Mouse (Mus musculus) layer of hippocampus, postnatal 25 days (tissue): ENCODE results near the gene 1700129C05Rik. TPM values are rescaled to one million over a fixed set of nuclear protein-coding genes. Genes with fewer than 3 reads are reported as not detected.
A peak's percentile ranks its signal among the peaks of the same experiment; 100 is the strongest.

Source experiments
- DNase-seq, 2 experiments: peaks; one replicate each; pipeline ENCODE4 v3.0.0; 2022; ENCODE audit warnings: mixed read lengths in 2 of 2, low spot score in 1 of 2; ENCODE audit errors: extremely low spot score in 1 of 2
- total RNA-seq, 2 experiments: library from RNA; stranded (reverse); gene quantifications; 2 replicates each; pipeline ENCODE4 v1.2.3; 2021

1700129C05Rik gene
- total RNA-seq = not detected

GRCm38 (mm10) chr14:59142793-59143192 is at the start of gene 1700129C05Rik:
TSS of gene 1700129C05Rik (minus strand) at chr14:59142893.
- no peak for DNase-seq

GRCm38 (mm10) chr14:59186121-59186520 is 43.4 kb upstream of the 1700129C05Rik start:
- no peak for DNase-seq

DNA sequence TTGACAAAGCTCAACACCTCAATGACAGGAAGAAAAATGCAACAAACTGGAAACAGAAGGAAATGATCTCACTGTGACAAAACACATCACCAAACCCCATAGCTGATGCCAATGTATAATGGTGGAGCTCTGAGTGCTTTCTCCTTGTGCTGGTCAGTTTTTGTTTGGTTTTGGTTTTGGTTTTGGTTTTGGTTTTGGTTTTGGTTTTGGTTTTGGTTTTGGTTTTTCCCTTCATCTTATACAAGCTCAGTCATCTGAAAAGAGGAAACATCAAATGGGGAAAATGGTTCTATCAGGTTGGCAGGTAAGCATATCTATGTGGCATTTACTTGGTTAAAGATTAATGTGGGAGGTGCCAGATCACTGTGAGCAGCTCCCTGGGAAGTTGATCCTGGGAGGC is 42.8 kb upstream of the 1700129C05Rik start:
- DNase-seq = no peak

DNA sequence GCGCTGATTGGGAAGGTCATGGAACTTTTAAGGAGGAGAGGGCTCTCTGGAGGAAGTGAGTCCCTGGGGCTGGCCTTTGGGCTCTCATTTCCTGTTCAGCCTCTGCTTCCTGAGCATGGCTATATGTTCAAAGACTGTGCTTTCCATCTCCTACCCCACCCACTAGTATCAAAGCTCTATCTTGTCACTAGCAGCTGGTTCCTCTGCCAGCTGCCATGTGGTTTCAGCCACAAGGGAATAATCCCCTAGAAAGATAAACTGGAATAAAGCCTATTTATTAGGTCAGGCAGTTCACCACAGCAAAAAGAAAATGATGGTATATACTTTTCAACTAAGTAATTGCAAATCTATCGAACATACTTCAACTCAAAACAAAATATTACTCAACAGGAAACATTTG is 40.0 kb upstream of the 1700129C05Rik start:
- DNase-seq = no peak

DNA sequence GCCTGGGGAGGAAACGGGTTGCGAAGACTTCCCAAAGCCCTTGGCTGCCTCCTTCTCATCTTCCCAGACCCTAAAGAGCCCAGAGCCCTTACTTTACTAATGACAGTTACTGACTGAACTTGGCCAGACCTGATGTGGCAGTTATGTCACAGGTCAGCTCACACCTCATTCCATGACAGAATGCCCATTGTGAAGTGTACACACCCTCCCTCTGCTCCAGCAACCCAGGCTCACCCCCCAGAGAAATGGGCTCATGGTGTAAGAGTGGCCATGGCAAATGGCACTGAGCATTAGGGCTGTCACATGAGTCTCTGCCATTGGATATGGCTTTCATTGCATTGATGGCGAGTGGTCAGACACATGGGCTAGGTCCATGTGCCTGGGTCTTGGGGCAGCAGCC is 36.0 kb upstream of the 1700129C05Rik start, which contains the start of gene Gm5142:
Gene Gm5142 (minus strand): TSS at position 101 of the 400 bp plus-strand sequence.
- DNase-seq = no peak

DNA sequence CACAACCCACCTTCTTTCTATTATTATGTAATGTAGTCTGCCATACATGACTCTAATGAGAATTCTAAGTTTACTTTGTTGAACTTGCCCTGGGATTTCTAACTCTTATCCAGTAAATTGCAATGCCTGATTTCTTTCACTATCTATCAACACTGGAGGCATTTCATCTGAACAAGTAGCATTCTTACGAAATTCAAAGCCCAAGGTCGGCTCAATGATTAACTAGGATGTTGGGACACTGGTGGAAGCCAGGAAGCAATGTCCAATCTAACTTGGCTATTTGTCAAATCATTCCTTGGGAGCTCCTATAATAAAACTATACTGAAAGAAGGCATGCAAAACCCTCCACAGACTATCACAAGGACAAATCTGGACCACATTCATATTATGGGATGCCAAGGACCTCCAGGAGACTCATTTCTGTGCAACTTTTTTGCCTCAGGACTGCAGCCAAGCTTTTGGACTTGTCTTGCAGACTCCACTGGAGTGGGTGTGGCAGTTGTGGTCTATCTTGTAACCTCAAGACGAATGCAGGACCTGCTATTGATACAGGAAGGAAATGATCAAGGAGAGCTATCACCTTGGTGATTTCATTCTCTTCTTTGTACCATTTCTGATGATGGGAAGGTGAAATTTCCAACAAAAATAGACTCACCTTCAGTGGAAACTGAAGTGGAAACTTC is 14.5 kb upstream of the 1700129C05Rik start:
- no peak for DNase-seq

GRCm38 (mm10) chr14:59155589-59155988 is 12.9 kb upstream of the 1700129C05Rik start:
- DNase-seq = no peak

GRCm38 (mm10) chr14:59114281-59114680 is 28.4 kb downstream of the 1700129C05Rik start:
- no peak for DNase-seq

DNA sequence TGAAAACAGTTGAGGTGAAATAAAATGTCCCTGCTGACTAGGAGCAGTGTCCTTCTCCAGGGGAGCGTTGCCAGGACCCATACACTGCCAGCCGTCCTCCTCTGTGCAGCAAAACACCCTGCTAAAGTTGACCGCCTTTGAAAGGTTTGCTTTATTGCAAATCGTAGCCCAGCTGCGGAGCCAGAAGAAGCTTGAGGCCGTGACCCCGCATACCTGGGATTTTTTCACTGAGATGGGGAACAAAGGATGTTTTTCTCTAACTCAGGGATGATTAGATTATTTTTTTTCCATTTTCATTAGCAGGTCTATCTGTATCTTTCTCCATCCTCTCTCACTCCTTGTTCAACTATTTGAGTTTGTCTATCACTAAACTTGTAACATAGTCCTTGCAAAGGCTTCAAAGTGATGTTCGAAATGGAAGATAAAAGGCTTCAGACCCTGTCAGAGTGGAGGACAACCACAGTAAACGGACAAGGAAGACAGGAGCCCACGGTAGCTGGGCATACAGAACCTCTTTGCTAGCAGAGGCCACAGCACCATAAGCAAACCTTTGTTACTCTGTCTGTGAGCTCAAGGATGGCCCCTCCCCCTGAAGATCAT is 38.6 kb downstream of the 1700129C05Rik start:
- no peak for DNase-seq

DNA sequence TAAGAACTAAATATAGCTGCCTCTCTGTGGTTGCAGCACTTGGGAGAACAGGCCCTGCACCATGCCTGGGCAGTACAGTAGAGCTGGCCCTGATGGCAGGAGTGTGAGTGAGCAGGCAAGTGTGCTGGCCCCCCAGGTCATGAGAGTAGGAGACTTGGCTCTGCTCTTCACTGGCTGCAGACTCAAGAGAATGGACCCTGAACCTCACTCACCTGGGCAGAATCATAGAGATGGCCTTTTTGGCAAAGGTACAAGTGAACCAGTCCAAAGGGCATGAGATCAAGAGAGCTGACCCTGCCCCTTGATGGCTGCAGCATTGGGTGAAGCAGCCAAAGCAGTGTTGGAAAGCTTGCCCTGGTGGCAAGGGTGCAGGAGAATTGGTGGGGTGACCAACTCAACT is 49.1 kb downstream of the 1700129C05Rik start:
- DNase-seq = no peak

GRCm38 (mm10) chr14:59084396-59084795 is 58.3 kb downstream of the 1700129C05Rik start:
- peak; percentile 22 to 53 for DNase-seq

Other genes starting within 250 kb of the 1700129C05Rik start
- gene Gm5142, start 35.9 kb upstream of the 1700129C05Rik start, total RNA-seq = not detected
- gene Rcbtb1, start 58.3 kb upstream of the 1700129C05Rik start, total RNA-seq = 10 to 100 TPM; 33.7 to 34.1 TPM
- not detected for gene Gm6904, start 117.3 kb upstream of the 1700129C05Rik start, total RNA-seq
- not detected for gene Phf11a, start 154.6 kb upstream of the 1700129C05Rik start, total RNA-seq
- not detected for gene Phf11b, start 198.5 kb upstream of the 1700129C05Rik start, total RNA-seq
- gene Phf11d, start 222.6 kb upstream of the 1700129C05Rik start, total RNA-seq = under 1 TPM; 0.59 to 0.73 TPM